Mouse (Mus musculus) kidney, adult 2 months (tissue): Measurements from ENCODE around the gene Neurl4.

Experiments used
- CTCF ChIP-seq: fragments of 200-500 bp; conservative IDR thresholded peaks from 2 replicates; pipeline ENCODE4 v1.5.1; 2011; ENCODE audit warnings: low read depth, mild to moderate bottlenecking, control low read depth, low read length, moderate library complexity, mixed read lengths; ENCODE audit not compliant: insufficient read depth, insufficient read length
- POLR2A ChIP-seq: fragments of 200-500 bp; IDR thresholded peaks from one replicate; pipeline ENCODE4 v1.6.1; 2011; ENCODE audit warnings: low read depth, low read length, control low read depth

- peak; percentile 91 for TF ChIP-seq POLR2A
- peak; percentile 63 for TF ChIP-seq CTCF
Observed at GRCm38 (mm10) chr11:69921114-69922011, 20.5 kb downstream of the Neurl4 start, which contains the start of gene Eif5a.
